8 mouse cellular contexts compared by ENCODE assay signal in the genomic region with DNA sequence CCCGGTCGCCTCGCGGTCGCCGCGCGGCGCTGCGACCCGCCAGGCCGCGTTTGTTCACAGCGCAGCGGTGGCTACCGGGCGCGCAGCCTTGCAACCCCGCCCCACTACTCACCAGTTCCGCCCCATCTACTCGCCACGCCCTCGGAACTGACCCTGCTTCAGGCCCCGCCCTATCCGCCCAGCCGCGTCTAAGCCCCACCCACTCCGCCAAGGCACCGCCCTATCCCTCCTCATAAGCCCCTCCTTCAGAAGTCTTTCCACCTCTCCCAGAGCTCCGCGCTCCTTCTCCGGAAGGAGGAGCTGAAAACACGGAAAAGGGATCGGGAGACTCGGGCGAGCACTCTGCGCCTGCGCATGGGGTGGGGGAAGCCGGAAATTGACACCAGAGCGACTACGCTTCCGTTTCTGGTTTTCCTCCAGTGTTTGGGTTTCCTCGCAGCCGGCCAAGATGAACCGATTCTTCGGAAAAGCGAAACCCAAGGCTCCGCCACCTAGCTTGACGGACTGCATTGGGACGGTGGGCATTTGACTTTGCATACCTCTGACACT. TPM values are rescaled to one million over a fixed set of nuclear protein-coding genes. Genes with fewer than 3 reads are reported as not detected.
DNase-seq lines count a peak whose midpoint lies in the region; ATAC-seq and TF ChIP-seq lines count a peak whose summit lies in the region.

A gene (minus strand): TSS at position 135 of the 549 bp plus-strand sequence.
A gene (plus strand): TSS at position 248 of the 549 bp plus-strand sequence.

- H3K4me3 ChIP-seq in forebrain, embryonic 10.5 days: peak within 1 kb of the TSS; percentile 91
- H3K4me3 ChIP-seq in heart, embryonic 15.5 days: peak within 1 kb of the TSS; percentile 80
- H3K4me3 ChIP-seq in liver, embryonic 14.5 days (ENCODE audit: insufficient read depth in 1 of 2, low read depth in 2 of 2, low read length in 2 of 2): peak within 1 kb of the TSS; percentile 97 to 98
- H3K4me3 ChIP-seq in neural tube, embryonic 11.5 days (ENCODE audit: low read depth, low read length): peak within 1 kb of the TSS; percentile 67
- peak within 1 kb of the TSS; percentile 90 for H3K4me3 ChIP-seq in stomach, postnatal 0 days (ENCODE audit: low read depth, low read length)

- peak; percentile 38 for TF ChIP-seq CTCF in liver, embryonic 14.5 days (IDR thresholded peaks at IDR 0.05; ENCODE audit: low read depth)
- TF ChIP-seq CTCF in stomach, postnatal 0 days (IDR thresholded peaks at IDR 0.05; ENCODE audit: low read depth): peak; percentile 48

- TF ChIP-seq EP300 in liver, embryonic 14.5 days (IDR thresholded peaks at IDR 0.05; ENCODE audit: low read depth): no peak
- no peak for TF ChIP-seq EP300 in stomach, postnatal 0 days (optimal IDR thresholded peaks at IDR 0.05)

- H3K27ac ChIP-seq in forebrain, embryonic 10.5 days: peak within 1 kb of the TSS; percentile 93
- peak within 1 kb of the TSS; percentile 89 for H3K27ac ChIP-seq in heart, embryonic 15.5 days
- H3K27ac ChIP-seq in liver, embryonic 14.5 days: peak within 1 kb of the TSS; percentile 87
- H3K27ac ChIP-seq in neural tube, embryonic 11.5 days (ENCODE audit: low read depth, low read length): peak within 1 kb of the TSS; percentile 67
- H3K27ac ChIP-seq in stomach, postnatal 0 days (replicated peaks): peak within 1 kb of the TSS; percentile 95

- ATAC-seq in heart, embryonic 15.5 days (replicated peaks; ENCODE audit: insufficient number of reproducible peaks, insufficient read depth, low FRiP score, low read depth): peak; percentile 100
- ATAC-seq in liver, embryonic 14.5 days (ENCODE audit: insufficient read depth): peak; percentile 97
- peak; percentile 99 for ATAC-seq in neural tube, embryonic 11.5 days (ENCODE audit: insufficient read depth, low FRiP score, low TSS enrichment)
- peak; percentile 98 for ATAC-seq in stomach, postnatal 0 days (ENCODE audit: low FRiP score, low TSS enrichment)

- H3K4me2 ChIP-seq in heart, embryonic 15.5 days: peak within 1 kb of the TSS; percentile 79
- H3K4me2 ChIP-seq in liver, embryonic 14.5 days (ENCODE audit: low read depth): peak within 1 kb of the TSS; percentile 96
- peak within 1 kb of the TSS; percentile 88 for H3K4me2 ChIP-seq in neural tube, embryonic 11.5 days (ENCODE audit: low read depth)
- H3K4me2 ChIP-seq in stomach, postnatal 0 days (replicated peaks; ENCODE audit: low read depth): peak within 1 kb of the TSS; percentile 88

- peak; percentile 99 for DNase-seq in CD8-positive naive resting alpha-beta T cell, adult 2 months (ENCODE audit: low read depth in 2 of 2, low spot score in 2 of 2)
- peak; percentile 96 for DNase-seq in c-Kit-positive CD71-negative TER-119-negative erythroid progenitor cells, embryonic 14.5 days (ENCODE audit: low read depth)
- DNase-seq in forebrain, embryonic 10.5 days (ENCODE audit: extremely low spot score, low spot score): peak; percentile 100
- DNase-seq in kidney, postnatal 25 days: peak; percentile 98 to 99
- DNase-seq in liver, embryonic 14.5 days (ENCODE audit: low read depth in 3 of 3, low spot score in 3 of 3): peak; percentile 96 to 99 (median 96)
- DNase-seq in neural tube, embryonic 11.5 days (ENCODE audit: low spot score): peak; percentile 99
- DNase-seq in stomach, postnatal 0 days (ENCODE audit: low spot score): peak; percentile 99

- H3K4me1 ChIP-seq in forebrain, embryonic 10.5 days: peaks cover 24% of the 10 kb centered on the region
- H3K4me1 ChIP-seq in heart, embryonic 15.5 days (replicated peaks): peaks cover 22% of the 10 kb centered on the region
- H3K4me1 ChIP-seq in liver, embryonic 14.5 days (replicated peaks; ENCODE audit: control insufficient read depth in 2 of 2, insufficient read depth in 2 of 2, low read length in 1 of 2): peaks cover 19 to 24% of the 10 kb centered on the region in 2 experiments
- H3K4me1 ChIP-seq in neural tube, embryonic 11.5 days (ENCODE audit: control insufficient read depth, insufficient read depth, low read length): peaks cover 8% of the 10 kb centered on the region
- peaks cover 5% of the 10 kb centered on the region; the same call in 1 of the 2 replicates for H3K4me1 ChIP-seq in stomach, postnatal 0 days (replicated peaks; ENCODE audit: control insufficient read depth, insufficient read depth)

- no peaks in the 10 kb centered on the region for H3K27me3 ChIP-seq in forebrain, embryonic 10.5 days (ENCODE audit: poor library complexity, severe bottlenecking)
- H3K27me3 ChIP-seq in heart, embryonic 15.5 days: no peaks in the 10 kb centered on the region
- no peaks in the 10 kb centered on the region for H3K27me3 ChIP-seq in liver, embryonic 14.5 days (ENCODE audit: control insufficient read depth, insufficient read depth, low read length)
- H3K27me3 ChIP-seq in neural tube, embryonic 11.5 days (ENCODE audit: control insufficient read depth, insufficient read depth, low read length): no peaks in the 10 kb centered on the region
- H3K27me3 ChIP-seq in stomach, postnatal 0 days (ENCODE audit: control insufficient read depth, insufficient read depth, low read length): no peaks in the 10 kb centered on the region

- H3K9me3 ChIP-seq in forebrain, embryonic 10.5 days: no peaks in the 10 kb centered on the region
- no peaks in the 10 kb centered on the region for H3K9me3 ChIP-seq in heart, embryonic 15.5 days (replicated peaks)
- H3K9me3 ChIP-seq in liver, embryonic 14.5 days (ENCODE audit: control insufficient read depth, low read length): no peaks in the 10 kb centered on the region
- no peaks in the 10 kb centered on the region for H3K9me3 ChIP-seq in neural tube, embryonic 11.5 days (ENCODE audit: control insufficient read depth, low read length)
- no peaks in the 10 kb centered on the region for H3K9me3 ChIP-seq in stomach, postnatal 0 days (ENCODE audit: control insufficient read depth, low read length)

- H3K36me3 ChIP-seq in forebrain, embryonic 10.5 days (replicated peaks): peaks cover 64% of the 10 kb centered on the region
- H3K36me3 ChIP-seq in heart, embryonic 15.5 days: peaks cover 52% of the 10 kb centered on the region
- H3K36me3 ChIP-seq in liver, embryonic 14.5 days (replicated peaks; ENCODE audit: control insufficient read depth, insufficient read depth, low read depth): peaks cover 18% of the 10 kb centered on the region
- peaks cover 8% of the 10 kb centered on the region; the same call in 1 of the 2 replicates for H3K36me3 ChIP-seq in neural tube, embryonic 11.5 days (ENCODE audit: control insufficient read depth, insufficient read depth, low read length)
- H3K36me3 ChIP-seq in stomach, postnatal 0 days (ENCODE audit: control insufficient read depth, insufficient read depth, low read length): peaks cover 6% of the 10 kb centered on the region

- WGBS in forebrain, embryonic 10.5 days: under 1% methylated on average over 50 of the region's 50 CpGs
- under 1% methylated on average over 50 of the region's 50 CpGs for WGBS in heart, embryonic 15.5 days
- WGBS in liver, embryonic 14.5 days (ENCODE audit: insufficient replicate concordance): under 1% methylated on average over 50 of the region's 50 CpGs
- WGBS in neural tube, embryonic 11.5 days: under 1% methylated on average over 50 of the region's 50 CpGs
- WGBS in stomach, postnatal 0 days: under 1% methylated on average over 50 of the region's 50 CpGs

- H3K9ac ChIP-seq in heart, embryonic 15.5 days: peak within 1 kb of the TSS; percentile 92
- peak within 1 kb of the TSS; percentile 97 for H3K9ac ChIP-seq in liver, embryonic 14.5 days (replicated peaks)
- peak within 1 kb of the TSS; percentile 75 for H3K9ac ChIP-seq in neural tube, embryonic 11.5 days (ENCODE audit: low read length)
- H3K9ac ChIP-seq in stomach, postnatal 0 days (ENCODE audit: low read length): peak within 1 kb of the TSS; percentile 91

RNA-seq across cellular contexts. Expression of the first gene that starts in this region (rescaled TPM):
- polyA plus RNA-seq in forebrain, embryonic 10.5 days (2016; fragmentation: Nextera tagmentation; extraction: Ambion mirVana): 185 and 188 TPM in 2 replicates
- 179 and 181 TPM in 2 replicates for polyA plus RNA-seq in heart, embryonic 15.5 days (2015; fragmentation: Nextera tagmentation; extraction: Ambion mirVana)
- 21.6 and 59.8 TPM in 2 replicates for polyA plus RNA-seq in liver, embryonic 14.5 days (2012; rRNA removed)
- 131 and 139 TPM in 2 replicates for polyA plus RNA-seq in liver, embryonic 14.5 days (2014; fragmentation: Nextera tagmentation; extraction: Ambion mirVana)
- 226 and 241 TPM in 2 replicates for polyA plus RNA-seq in neural tube, embryonic 11.5 days (2014; fragmentation: Nextera tagmentation; extraction: Ambion mirVana)
- 259 and 270 TPM in 2 replicates for polyA plus RNA-seq in stomach, postnatal 0 days (2015; fragmentation: Nextera tagmentation; extraction: Ambion mirVana)

RNA-seq across cellular contexts. Expression of the second gene that starts in this region (rescaled TPM):
- 88.3 and 89.5 TPM in 2 replicates for polyA plus RNA-seq in forebrain, embryonic 10.5 days (2016; fragmentation: Nextera tagmentation; extraction: Ambion mirVana)
- polyA plus RNA-seq in heart, embryonic 15.5 days (2015; fragmentation: Nextera tagmentation; extraction: Ambion mirVana): 73.8 and 73.9 TPM in 2 replicates
- 12.6 and 24.5 TPM in 2 replicates for polyA plus RNA-seq in liver, embryonic 14.5 days (2012; rRNA removed)
- 42.7 and 45.1 TPM in 2 replicates for polyA plus RNA-seq in liver, embryonic 14.5 days (2014; fragmentation: Nextera tagmentation; extraction: Ambion mirVana)
- polyA plus RNA-seq in neural tube, embryonic 11.5 days (2014; fragmentation: Nextera tagmentation; extraction: Ambion mirVana): 146 and 151 TPM in 2 replicates
- polyA plus RNA-seq in stomach, postnatal 0 days (2015; fragmentation: Nextera tagmentation; extraction: Ambion mirVana): 121 and 125 TPM in 2 replicates

Comparison
In these comparisons a context has a peak if more than half of its experiments do, and no peak if none do; other contexts are left out.
1. Peak in every context shown above with its lines: DNase-seq, ATAC-seq, H3K4me3 ChIP-seq and H3K27ac ChIP-seq.